Mouse (Mus musculus): ENCODE data around the gene Aldh1a7. TPM values are rescaled to one million over a fixed set of nuclear protein-coding genes. Genes with fewer than 3 reads are reported as not detected.
"Not testable (repeated sequence)": the region's sequence is repeated elsewhere in the genome, so short reads cannot be mapped to it uniquely, and the experiment has no call there.

Gene Aldh1a7
- polyA plus RNA-seq, 1 experiment from 2014 or later: 0.45 TPM

- Histone ChIP-seq H3K9ac (replicated peaks) (no peak overlapping the region), H3K4me1 (0 out of 2 replicates have a peak, but pooled peaks cover under 1% of the 10 kb centered on the region), H3K4me2 (replicated peaks) (no peak overlapping the region), H3K27me3 (no peaks in the 10 kb centered on the region), H3K36me3 (no peaks in the 10 kb centered on the region), H3K9me3 (no peaks in the 10 kb centered on the region), H3K27ac (replicated peaks) (no peak overlapping the region), H3K4me3 (no peak overlapping the region)
- ATAC-seq (ENCODE audit: low FRiP score, low read depth): no peak
These were observed 20.2 kb downstream of the Aldh1a7 start for GRCm38 (mm10) chr19:20707159-20707558.

GRCm38 (mm10) chr19:20706747-20707146 is 20.6 kb downstream of the Aldh1a7 start:
- no peaks in the 10 kb centered on the region for H3K36me3 ChIP-seq
- H3K27ac ChIP-seq (replicated peaks): no peak overlapping the region
- no peak overlapping the region for H3K4me2 ChIP-seq (replicated peaks)
- WGBS: 86% methylated on average over 4 of the region's 4 CpGs
- no peak overlapping the region for H3K4me3 ChIP-seq
- H3K9ac ChIP-seq (replicated peaks): no peak overlapping the region
- 0 out of 2 replicates have a peak, but pooled peaks cover 3% of the 10 kb centered on the region for H3K4me1 ChIP-seq
- no peak for ATAC-seq (ENCODE audit: low FRiP score, low read depth)
- H3K27me3 ChIP-seq: no peaks in the 10 kb centered on the region
- no peaks in the 10 kb centered on the region for H3K9me3 ChIP-seq

- Histone ChIP-seq H3K27ac (replicated peaks) (no peak overlapping the region), H3K9me3 (no peaks in the 10 kb centered on the region), H3K36me3 (no peaks in the 10 kb centered on the region), H3K4me3 (no peak overlapping the region), H3K4me1 (0 out of 2 replicates have a peak, but pooled peaks cover 3% of the 10 kb centered on the region), H3K4me2 (replicated peaks) (no peak overlapping the region), H3K9ac (replicated peaks) (no peak overlapping the region), H3K27me3 (no peaks in the 10 kb centered on the region)
- WGBS: 31% methylated on average over 3 of the region's 3 CpGs
- ATAC-seq (ENCODE audit: low FRiP score, low read depth): peak; percentile 71; the same call in 1 of the 2 replicates
These were observed 25.3 kb downstream of the Aldh1a7 start for GRCm38 (mm10) chr19:20702074-20702473.

- 86% methylated on average over 3 of the region's 3 CpGs for WGBS
- Histone ChIP-seq H3K27me3 (no peaks in the 10 kb centered on the region), H3K36me3 (no peaks in the 10 kb centered on the region), H3K4me2 (replicated peaks) (no peak overlapping the region), H3K9ac (replicated peaks) (no peak overlapping the region), H3K9me3 (no peaks in the 10 kb centered on the region), H3K27ac (replicated peaks) (no peak overlapping the region), H3K4me3 (no peak overlapping the region), H3K4me1 (no peaks in the 10 kb centered on the region)
- ATAC-seq (ENCODE audit: low FRiP score, low read depth): no peak
These were observed 49.5 kb downstream of the Aldh1a7 start for GRCm38 (mm10) chr19:20677697-20678355.

- Histone ChIP-seq H3K4me3 (no peak overlapping the region), H3K9ac (replicated peaks) (no peak overlapping the region), H3K36me3 (no peaks in the 10 kb centered on the region), H3K4me1 (no peaks in the 10 kb centered on the region), H3K27ac (replicated peaks) (no peak overlapping the region), H3K9me3 (no peaks in the 10 kb centered on the region), H3K27me3 (no peaks in the 10 kb centered on the region), H3K4me2 (replicated peaks) (no peak overlapping the region)
- 83% methylated on average over 3 of the region's 3 CpGs for WGBS
- ATAC-seq (ENCODE audit: low FRiP score, low read depth): no peak
These were observed 73.1 kb downstream of the Aldh1a7 start for GRCm38 (mm10) chr19:20654141-20654873.

GRCm38 (mm10) chr19:20653082-20653676 is 74.2 kb downstream of the Aldh1a7 start:
- H3K9ac ChIP-seq (replicated peaks): no peak overlapping the region
- no peaks in the 10 kb centered on the region for H3K36me3 ChIP-seq
- no peak for ATAC-seq (ENCODE audit: low FRiP score, low read depth)
- no peak overlapping the region for H3K27ac ChIP-seq (replicated peaks)
- 87% methylated on average over 1 of the region's 1 CpGs for WGBS
- H3K4me3 ChIP-seq: no peak overlapping the region
- no peaks in the 10 kb centered on the region for H3K4me1 ChIP-seq
- H3K4me2 ChIP-seq (replicated peaks): no peak overlapping the region
- H3K27me3 ChIP-seq: no peaks in the 10 kb centered on the region
- H3K9me3 ChIP-seq: no peaks in the 10 kb centered on the region

- no peaks in the 10 kb centered on the region for H3K36me3 ChIP-seq
- H3K4me3 ChIP-seq: no peak overlapping the region
- ATAC-seq (ENCODE audit: low FRiP score, low read depth): peak; percentile 54; the same call in 1 of the 2 replicates
- no peaks in the 10 kb centered on the region for H3K9me3 ChIP-seq
- WGBS: 25% methylated on average over 2 of the region's 2 CpGs
- H3K27ac ChIP-seq (replicated peaks): no peak overlapping the region
- H3K4me1 ChIP-seq: no peaks in the 10 kb centered on the region
- H3K4me2 ChIP-seq (replicated peaks): no peak overlapping the region
- H3K9ac ChIP-seq (replicated peaks): no peak overlapping the region
- no peaks in the 10 kb centered on the region for H3K27me3 ChIP-seq
These were observed 77.4 kb downstream of the Aldh1a7 start for GRCm38 (mm10) chr19:20650008-20650407.

- H3K4me2 ChIP-seq (replicated peaks); H3K9ac ChIP-seq (replicated peaks); H3K36me3 ChIP-seq; H3K27ac ChIP-seq (replicated peaks); H3K27me3 ChIP-seq; H3K4me1 ChIP-seq; H3K4me3 ChIP-seq; ATAC-seq (ENCODE audit: low FRiP score, low read depth); H3K9me3 ChIP-seq: not testable (repeated sequence)
These were observed 79.9 kb downstream of the Aldh1a7 start for GRCm38 (mm10) chr19:20647496-20647895.

- Histone ChIP-seq H3K27ac (replicated peaks) (no peak overlapping the region), H3K36me3 (no peaks in the 10 kb centered on the region), H3K9ac (replicated peaks) (no peak overlapping the region), H3K4me3 (no peak overlapping the region), H3K4me2 (replicated peaks) (no peak overlapping the region), H3K9me3 (no peaks in the 10 kb centered on the region), H3K4me1 (no peaks in the 10 kb centered on the region), H3K27me3 (no peaks in the 10 kb centered on the region)
- ATAC-seq (ENCODE audit: low FRiP score, low read depth): no peak
- 71% methylated on average over 3 of the region's 3 CpGs for WGBS
These were observed 83.0 kb downstream of the Aldh1a7 start for GRCm38 (mm10) chr19:20644346-20644745.

Other genes with a start within 250 kb of the Aldh1a7 start
- gene Aldh1a1, start 234.8 kb downstream of the Aldh1a7 start, polyA plus RNA-seq (2016; fragmentation: Nextera tagmentation; extraction: Ambion mirVana): 0.10 and 0.28 TPM in 2 replicates
- gene Tmc1, start 226.6 kb upstream of the Aldh1a7 start, polyA plus RNA-seq (2016; fragmentation: Nextera tagmentation; extraction: Ambion mirVana): 0.20 and 0.39 TPM in 2 replicates